Mouse (Mus musculus) erythroblast, embryonic 14.5 days (primary cell): Measurements from ENCODE around the gene 0610040J01Rik. TPM values are rescaled to one million over a fixed set of nuclear protein-coding genes. Genes with fewer than 3 reads are reported as not detected.

Source experiments
- H3K27me3 ChIP-seq: 2 replicates; pipeline ENCODE4 v1.6.1; 2012; ENCODE audit warnings: inconsistent platforms; ENCODE audit not compliant: control insufficient read depth
- H3K36me3 ChIP-seq: 2 replicates; pipeline ENCODE4 v1.6.1; 2012; ENCODE audit warnings: mild to moderate bottlenecking, inconsistent platforms; ENCODE audit not compliant: control insufficient read depth
- H3K4me1 ChIP-seq: 2 replicates; pipeline ENCODE4 v1.6.1; 2012; ENCODE audit warnings: inconsistent platforms; ENCODE audit not compliant: control insufficient read depth
- H3K4me3 ChIP-seq: replicated peaks from 2 replicates; pipeline ENCODE3; 2012; ENCODE audit warnings: moderate library complexity, mild to moderate bottlenecking, inconsistent platforms
- H3K9me3 ChIP-seq: 2 replicates; pipeline ENCODE4 v1.6.1; 2012; ENCODE audit warnings: low read length, inconsistent platforms, mixed read lengths; ENCODE audit not compliant: control insufficient read depth
- GATA1 ChIP-seq: IDR thresholded peaks from 2 replicates; pipeline ENCODE4 v1.6.1; 2012; ENCODE audit warnings: low read length, inconsistent platforms, mixed read lengths
- TAL1 ChIP-seq: IDR thresholded peaks from 3 replicates; pipeline ENCODE4 v1.6.1; 2012; ENCODE audit warnings: low read length, inconsistent platforms, mixed read lengths
- polyA plus RNA-seq: library from polyadenylated mRNA; stranded (reverse); fragments of >175 nt; gene quantifications from 2 replicates; pipeline ENCODE4 v1.2.3, GENCODE M21; 2012

0610040J01Rik gene
- polyA plus RNA-seq, 1 experiment = 0.03 TPM

- Histone ChIP-seq H3K36me3 (no peaks in the 10 kb centered on the region), H3K4me3 (no peak overlapping the region), H3K9me3 (no peaks in the 10 kb centered on the region; the same call in 1 of the 2 replicates), H3K27me3 (peaks cover 18% of the 10 kb centered on the region), H3K4me1 (peaks cover 9% of the 10 kb centered on the region)
- TF ChIP-seq GATA1 = no peak
- TF ChIP-seq TAL1 = no peak
Measured at GRCm38 (mm10) chr5:63817270-63817669, 5.1 kb downstream of the 0610040J01Rik start.

GRCm38 (mm10) chr5:63818975-63819374 lies 6.8 kb downstream of the 0610040J01Rik start:
- Histone ChIP-seq H3K36me3 (no peaks in the 10 kb centered on the region), H3K4me3 (no peak overlapping the region), H3K27me3 (peaks cover 2% of the 10 kb centered on the region; the same call in 1 of the 2 replicates), H3K9me3 (no peaks in the 10 kb centered on the region), H3K4me1 (peaks cover 11% of the 10 kb centered on the region)
- TF ChIP-seq TAL1 (no peak), GATA1 (no peak)

- TF ChIP-seq GATA1 (no peak), TAL1 (no peak)
- Histone ChIP-seq H3K9me3 (no peaks in the 10 kb centered on the region), H3K4me3 (no peak overlapping the region), H3K4me1 (peaks cover 11% of the 10 kb centered on the region), H3K36me3 (no peaks in the 10 kb centered on the region), H3K27me3 (no peaks in the 10 kb centered on the region)
Measured at GRCm38 (mm10) chr5:63819519-63819918, 7.4 kb downstream of the 0610040J01Rik start.

- Histone ChIP-seq H3K36me3 (no peaks in the 10 kb centered on the region), H3K9me3 (no peaks in the 10 kb centered on the region), H3K4me1 (peaks cover 11% of the 10 kb centered on the region), H3K4me3 (no peak overlapping the region), H3K27me3 (no peaks in the 10 kb centered on the region)
- TF ChIP-seq TAL1 = no peak
Measured at GRCm38 (mm10) chr5:63821176-63821575, 9.0 kb downstream of the 0610040J01Rik start.

GRCm38 (mm10) chr5:63821860-63822259 lies 9.7 kb downstream of the 0610040J01Rik start:
- peaks cover 11% of the 10 kb centered on the region for H3K4me1 ChIP-seq
- no peak for TF ChIP-seq GATA1
- TF ChIP-seq TAL1 = no peak
- no peak overlapping the region for H3K4me3 ChIP-seq
- no peaks in the 10 kb centered on the region for H3K9me3 ChIP-seq
- H3K36me3 ChIP-seq = no peaks in the 10 kb centered on the region
- H3K27me3 ChIP-seq = no peaks in the 10 kb centered on the region

- no peaks in the 10 kb centered on the region for H3K27me3 ChIP-seq
- H3K9me3 ChIP-seq = no peaks in the 10 kb centered on the region
- TF ChIP-seq GATA1 (no peak), TAL1 (no peak)
- H3K4me1 ChIP-seq = peaks cover 11% of the 10 kb centered on the region
- H3K36me3 ChIP-seq = no peaks in the 10 kb centered on the region
- no peak overlapping the region for H3K4me3 ChIP-seq
Measured at GRCm38 (mm10) chr5:63823362-63824332, 11.5 kb downstream of the 0610040J01Rik start.

- H3K4me1 ChIP-seq = peaks cover 11% of the 10 kb centered on the region
Measured at GRCm38 (mm10) chr5:63824599-63825350, 12.6 kb downstream of the 0610040J01Rik start.

GRCm38 (mm10) chr5:63825881-63826280 lies 13.7 kb downstream of the 0610040J01Rik start:
- H3K27me3 ChIP-seq = no peaks in the 10 kb centered on the region
- H3K4me1 ChIP-seq = peaks cover 11% of the 10 kb centered on the region
- H3K36me3 ChIP-seq = no peaks in the 10 kb centered on the region

More at GRCm38 (mm10) chr5:63824599-63825350, 12.6 kb downstream of the 0610040J01Rik start:
- TF ChIP-seq GATA1 (no peak), TAL1 (no peak)
- Histone ChIP-seq H3K27me3 (no peaks in the 10 kb centered on the region), H3K9me3 (no peaks in the 10 kb centered on the region), H3K36me3 (no peaks in the 10 kb centered on the region), H3K4me3 (no peak overlapping the region)

GRCm38 (mm10) chr5:63827006-63827405 lies 14.8 kb downstream of the 0610040J01Rik start:
- Histone ChIP-seq H3K4me3 (no peak overlapping the region), H3K36me3 (no peaks in the 10 kb centered on the region), H3K4me1 (peaks cover 4% of the 10 kb centered on the region), H3K9me3 (no peaks in the 10 kb centered on the region), H3K27me3 (no peaks in the 10 kb centered on the region)
- no peak for TF ChIP-seq GATA1
- TF ChIP-seq TAL1 = no peak

More at GRCm38 (mm10) chr5:63825881-63826280, 13.7 kb downstream of the 0610040J01Rik start:
- TF ChIP-seq TAL1 = no peak
- no peak for TF ChIP-seq GATA1
- Histone ChIP-seq H3K9me3 (no peaks in the 10 kb centered on the region), H3K4me3 (no peak overlapping the region)
